Mouse (Mus musculus) cortical plate, adult 2 months (tissue): ENCODE results near the gene Parn.

Experiments used
- CTCF ChIP-seq: fragments of 200-500 bp; IDR thresholded peaks from 2 replicates; pipeline ENCODE4 v1.5.1; 2011; ENCODE audit warnings: mild to moderate bottlenecking, control low read depth, low read length; ENCODE audit not compliant: insufficient read depth; ENCODE audit errors: extremely low read depth
- POLR2A ChIP-seq: fragments of 200-500 bp; IDR thresholded peaks from 2 replicates; pipeline ENCODE4 v1.6.1; 2011; ENCODE audit warnings: mild to moderate bottlenecking, low read length, control low read depth; ENCODE audit not compliant: insufficient read depth; ENCODE audit errors: extremely low read depth

- TF ChIP-seq CTCF: no peak
- TF ChIP-seq POLR2A: no peak
Observed at GRCm38 (mm10) chr16:13520301-13520700, 147.7 kb downstream of the Parn start.
